Mouse (Mus musculus): ENCODE results near the gene H2-DMb1. TPM values are rescaled to one million over a fixed set of nuclear protein-coding genes. Genes with fewer than 3 reads are reported as not detected.
A peak's percentile ranks its signal among the peaks of the same experiment; 100 is the strongest.

H2-DMb1 gene
- polyA plus RNA-seq, 1 experiment from 2014 or later: 0.62 TPM

GRCm38 (mm10) chr17:34123111-34123510, 29.8 kb upstream of the H2-DMb1 start:
- H3K4me1 ChIP-seq (replicated peaks): peaks cover 59% of the 10 kb centered on the region
- peak overlapping the region; percentile 99 for H3K4me2 ChIP-seq
- DNase-seq (no peak), ATAC-seq (ENCODE audit: low read depth) (no peak)
- H3K27me3 ChIP-seq: peaks cover 3% of the 10 kb centered on the region
- no peaks in the 10 kb centered on the region for H3K9me3 ChIP-seq (replicated peaks)
- WGBS (ENCODE audit: insufficient replicate concordance): 0% methylated on average over 7 of the region's 7 CpGs
- H3K4me3 ChIP-seq (replicated peaks): peak overlapping the region; percentile 100
- H3K27ac ChIP-seq: peak overlapping the region; percentile 100
- peaks cover 14% of the 10 kb centered on the region for H3K36me3 ChIP-seq
- peak overlapping the region; percentile 98 for H3K9ac ChIP-seq

GRCm38 (mm10) chr17:34123518-34123917, 29.4 kb upstream of the H2-DMb1 start:
- Histone ChIP-seq H3K4me1 (replicated peaks) (peaks cover 63% of the 10 kb centered on the region), H3K4me2 (peak overlapping the region; percentile 99), H3K27ac (peak overlapping the region; percentile 100), H3K4me3 (replicated peaks) (peak overlapping the region; percentile 100), H3K9ac (peak overlapping the region; percentile 98), H3K9me3 (replicated peaks) (no peaks in the 10 kb centered on the region), H3K36me3 (peaks cover 10% of the 10 kb centered on the region), H3K27me3 (peaks cover 7% of the 10 kb centered on the region)
- 20% methylated on average over 2 of the region's 2 CpGs for WGBS (ENCODE audit: insufficient replicate concordance)
- DNase-seq (no peak), ATAC-seq (ENCODE audit: low read depth) (no peak)

GRCm38 (mm10) chr17:34124649-34125048, 28.2 kb upstream of the H2-DMb1 start:
- WGBS (ENCODE audit: insufficient replicate concordance): 30% methylated on average over 6 of the region's 6 CpGs
- Histone ChIP-seq H3K9ac (no peak overlapping the region), H3K27ac (no peak overlapping the region), H3K4me1 (replicated peaks) (peaks cover 74% of the 10 kb centered on the region), H3K4me3 (replicated peaks) (no peak overlapping the region; the same call in 1 of the 2 replicates), H3K9me3 (replicated peaks) (no peaks in the 10 kb centered on the region), H3K4me2 (peak overlapping the region; percentile 99; the same call in 1 of the 2 replicates), H3K27me3 (peaks cover 18% of the 10 kb centered on the region), H3K36me3 (peaks cover 4% of the 10 kb centered on the region; the same call in 1 of the 2 replicates)
- ATAC-seq (ENCODE audit: low read depth): no peak
- no peak for DNase-seq

DNA sequence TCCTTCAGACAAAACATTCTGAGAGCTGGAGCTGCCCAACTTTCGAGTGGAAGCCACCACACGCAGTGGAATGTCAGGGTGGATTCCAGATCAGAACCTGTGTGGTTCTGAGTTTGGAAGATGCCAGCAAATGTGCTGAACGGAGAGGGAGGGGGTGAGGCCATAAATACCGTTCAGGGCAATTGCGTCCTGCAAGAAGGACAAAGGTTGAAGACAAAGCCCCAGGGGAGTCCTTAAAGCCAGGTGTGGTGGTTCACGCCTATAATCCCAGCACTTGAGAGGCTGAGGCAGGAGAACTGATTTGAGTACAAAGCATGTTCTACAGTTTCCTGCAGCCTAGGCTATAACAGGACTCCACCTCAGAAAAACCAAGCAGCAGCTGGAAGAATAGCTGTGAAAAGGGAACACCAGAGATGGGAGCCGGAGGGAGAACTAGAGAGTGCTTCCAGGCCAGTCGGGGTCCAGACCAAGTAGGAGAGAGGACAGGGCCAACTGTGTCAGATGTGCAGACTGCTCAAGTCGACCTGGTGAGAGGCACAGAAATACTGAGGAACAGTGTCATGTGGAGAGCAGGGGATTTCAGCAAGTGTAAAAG, 25.9 kb upstream of the H2-DMb1 start:
- Histone ChIP-seq H3K4me2 (no peak overlapping the region), H3K9ac (no peak overlapping the region), H3K27me3 (peaks cover 33% of the 10 kb centered on the region), H3K9me3 (replicated peaks) (no peaks in the 10 kb centered on the region), H3K4me1 (replicated peaks) (peaks cover 66% of the 10 kb centered on the region), H3K27ac (no peak overlapping the region), H3K36me3 (peaks cover 4% of the 10 kb centered on the region; the same call in 1 of the 2 replicates), H3K4me3 (replicated peaks) (no peak overlapping the region)
- ATAC-seq (ENCODE audit: low read depth) (no peak), DNase-seq (no peak)
- WGBS (ENCODE audit: insufficient replicate concordance): 63% methylated on average over 9 of the region's 9 CpGs

DNA sequence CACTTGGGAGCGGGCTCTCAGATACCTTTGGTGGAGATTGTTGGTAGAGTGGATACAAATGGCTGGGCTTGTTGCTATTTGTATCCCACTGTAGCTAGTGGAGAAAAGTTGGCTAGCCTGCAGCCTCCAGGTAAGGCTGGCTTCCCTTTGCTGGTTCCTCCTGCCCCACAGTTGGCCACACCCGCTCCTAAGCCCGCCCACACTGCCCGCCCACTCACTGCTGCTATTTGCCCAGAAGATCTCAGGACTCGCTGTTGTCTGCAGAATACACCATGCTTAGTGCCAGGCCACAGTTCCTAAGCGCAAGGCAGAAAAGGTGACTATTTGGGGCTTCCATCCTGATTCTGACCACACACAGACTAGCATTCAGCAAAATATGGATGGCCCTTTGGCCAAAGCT, 25.4 kb upstream of the H2-DMb1 start:
- WGBS (ENCODE audit: insufficient replicate concordance): 12% methylated on average over 6 of the region's 6 CpGs
- no peak overlapping the region for H3K4me3 ChIP-seq (replicated peaks)
- peak; percentile 49 for ATAC-seq (ENCODE audit: low read depth)
- H3K4me2 ChIP-seq: no peak overlapping the region; the same call in 1 of the 2 replicates
- peaks cover 33% of the 10 kb centered on the region for H3K27me3 ChIP-seq
- peak; percentile 62 for DNase-seq
- H3K9me3 ChIP-seq (replicated peaks): no peaks in the 10 kb centered on the region
- H3K9ac ChIP-seq: no peak overlapping the region
- H3K36me3 ChIP-seq: peaks cover 4% of the 10 kb centered on the region; the same call in 1 of the 2 replicates
- peaks cover 66% of the 10 kb centered on the region for H3K4me1 ChIP-seq (replicated peaks)
- no peak overlapping the region for H3K27ac ChIP-seq

GRCm38 (mm10) chr17:34128264-34128937, 24.5 kb upstream of the H2-DMb1 start:
- H3K9ac ChIP-seq: peak overlapping the region; percentile 13; the same call in 1 of the 2 replicates
- H3K27me3 ChIP-seq: peaks cover 33% of the 10 kb centered on the region
- H3K36me3 ChIP-seq: peaks cover 4% of the 10 kb centered on the region; the same call in 1 of the 2 replicates
- peaks cover 57% of the 10 kb centered on the region for H3K4me1 ChIP-seq (replicated peaks)
- DNase-seq (no peak), ATAC-seq (ENCODE audit: low read depth) (no peak)
- 30% methylated on average over 13 of the region's 13 CpGs for WGBS (ENCODE audit: insufficient replicate concordance)
- no peaks in the 10 kb centered on the region for H3K9me3 ChIP-seq (replicated peaks)
- no peak overlapping the region for H3K27ac ChIP-seq
- H3K4me3 ChIP-seq (replicated peaks): no peak overlapping the region
- 0 out of 2 replicates have a peak overlapping the region, but pooled peaks have one; percentile 6 for H3K4me2 ChIP-seq

DNA sequence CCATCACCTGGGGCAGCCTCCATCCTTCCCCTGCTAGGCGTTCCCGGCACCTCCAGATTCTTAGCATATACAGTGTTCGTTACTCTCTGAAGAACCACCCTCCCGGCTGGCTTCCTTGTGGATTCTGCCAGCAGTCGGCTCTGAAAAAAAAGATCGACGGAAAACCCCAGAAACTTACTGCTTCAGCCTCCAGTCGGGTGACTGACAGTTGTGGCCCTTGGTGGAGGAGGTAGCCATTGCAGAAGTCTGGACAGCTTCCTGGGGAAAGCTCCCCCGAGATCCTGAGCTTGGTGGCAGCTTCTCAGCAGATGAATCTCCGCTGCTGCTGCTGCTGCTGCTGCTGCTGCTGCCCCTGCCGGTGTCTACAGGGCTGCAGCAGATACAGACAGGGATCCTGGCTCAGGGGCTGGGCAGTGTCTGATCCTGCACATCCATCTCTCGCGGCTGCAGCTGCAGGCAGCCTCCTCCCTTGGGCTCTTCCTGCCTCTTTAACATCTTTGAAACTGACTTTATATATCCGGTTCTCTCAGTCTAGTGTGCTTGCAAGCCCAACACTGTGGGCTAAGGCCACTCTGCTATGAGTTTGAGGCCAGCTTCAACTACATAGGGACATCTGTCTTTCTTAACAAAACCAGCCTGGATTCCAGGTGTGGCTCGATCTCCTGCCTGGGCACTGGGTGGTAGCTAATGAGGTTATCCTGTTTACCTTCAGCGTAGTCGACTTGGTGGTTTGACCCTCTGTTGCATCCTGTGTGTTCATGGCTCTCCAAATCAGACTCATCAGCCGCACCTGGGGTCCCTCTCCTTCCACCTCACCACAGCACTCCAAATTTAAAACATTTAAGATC, 23.7 kb upstream of the H2-DMb1 start:
- H3K4me3 ChIP-seq (replicated peaks): no peak overlapping the region
- no peak for DNase-seq
- peak overlapping the region; percentile 13; the same call in 1 of the 2 replicates for H3K9ac ChIP-seq
- H3K27me3 ChIP-seq: peaks cover 33% of the 10 kb centered on the region
- no peak overlapping the region for H3K27ac ChIP-seq
- no peak for ATAC-seq (ENCODE audit: low read depth)
- H3K36me3 ChIP-seq: peaks cover 4% of the 10 kb centered on the region; the same call in 1 of the 2 replicates
- no peaks in the 10 kb centered on the region for H3K9me3 ChIP-seq (replicated peaks)
- H3K4me2 ChIP-seq: 0 out of 2 replicates have a peak overlapping the region, but pooled peaks have one; percentile 6
- peaks cover 50% of the 10 kb centered on the region for H3K4me1 ChIP-seq (replicated peaks)
- WGBS (ENCODE audit: insufficient replicate concordance): 15% methylated on average over 18 of the region's 18 CpGs

- ATAC-seq (ENCODE audit: low read depth) (no peak), DNase-seq (no peak)
- no peaks in the 10 kb centered on the region for H3K9me3 ChIP-seq (replicated peaks)
- no peak overlapping the region for H3K9ac ChIP-seq
- no peak overlapping the region for H3K27ac ChIP-seq
- H3K4me3 ChIP-seq (replicated peaks): no peak overlapping the region
- WGBS (ENCODE audit: insufficient replicate concordance): 57% methylated on average over 19 of the region's 19 CpGs
- H3K4me1 ChIP-seq (replicated peaks): peaks cover 40% of the 10 kb centered on the region
- H3K27me3 ChIP-seq: peaks cover 33% of the 10 kb centered on the region
- H3K4me2 ChIP-seq: no peak overlapping the region
- peaks cover 4% of the 10 kb centered on the region; the same call in 1 of the 2 replicates for H3K36me3 ChIP-seq
These were observed 22.6 kb upstream of the H2-DMb1 start for GRCm38 (mm10) chr17:34130073-34130947.

DNA sequence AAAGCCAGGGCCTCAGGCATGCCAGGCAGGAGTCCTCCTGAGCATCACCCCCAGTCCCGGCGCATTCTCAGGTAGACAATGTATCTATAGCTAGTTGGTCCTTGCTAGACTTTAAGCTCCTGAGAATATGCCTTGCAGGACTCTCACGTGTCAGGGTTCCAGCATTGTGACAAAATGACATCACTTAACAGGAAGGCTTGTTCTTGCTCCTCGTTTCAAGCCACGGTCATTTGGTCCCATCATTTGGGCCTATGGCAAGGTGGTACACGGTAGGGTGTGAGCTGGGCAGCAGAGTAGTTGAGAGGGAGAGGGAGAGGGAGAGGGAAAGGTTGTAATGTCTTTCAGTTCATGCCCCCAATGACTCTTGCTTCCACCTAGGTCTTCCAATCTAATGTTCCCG, 21.0 kb upstream of the H2-DMb1 start:
- WGBS (ENCODE audit: insufficient replicate concordance): 72% methylated on average over 7 of the region's 7 CpGs
- ATAC-seq (ENCODE audit: low read depth): no peak
- no peak overlapping the region for H3K4me3 ChIP-seq (replicated peaks)
- peaks cover 36% of the 10 kb centered on the region for H3K4me1 ChIP-seq (replicated peaks)
- no peak for DNase-seq
- no peaks in the 10 kb centered on the region for H3K36me3 ChIP-seq
- H3K9me3 ChIP-seq (replicated peaks): no peaks in the 10 kb centered on the region
- no peak overlapping the region for H3K27ac ChIP-seq
- no peak overlapping the region for H3K4me2 ChIP-seq
- H3K27me3 ChIP-seq: peaks cover 45% of the 10 kb centered on the region
- H3K9ac ChIP-seq: no peak overlapping the region

DNA sequence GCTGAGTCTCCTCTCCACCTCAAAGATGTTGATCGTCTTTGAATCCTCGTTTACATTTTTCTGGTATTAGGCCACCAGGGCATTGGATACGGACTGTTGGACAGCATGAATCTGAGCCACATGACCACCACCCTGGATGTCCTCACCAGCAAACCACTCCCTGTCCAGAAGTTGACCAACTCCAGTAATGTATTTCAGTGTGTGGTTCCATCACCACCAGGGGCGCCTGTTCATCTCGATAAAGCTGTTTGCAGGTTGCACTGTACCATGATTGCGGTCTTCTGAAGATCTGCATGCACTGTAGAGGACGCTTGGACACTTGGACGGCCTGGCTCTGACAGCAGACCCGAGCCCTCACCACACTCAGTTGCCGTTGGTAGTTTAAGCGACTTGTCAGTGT, 19.6 kb upstream of the H2-DMb1 start:
- H3K4me2 ChIP-seq: no peak overlapping the region
- H3K9ac ChIP-seq: no peak overlapping the region
- DNase-seq (no peak), ATAC-seq (ENCODE audit: low read depth) (no peak)
- peaks cover 23% of the 10 kb centered on the region for H3K4me1 ChIP-seq (replicated peaks)
- H3K36me3 ChIP-seq: no peaks in the 10 kb centered on the region
- no peak overlapping the region for H3K4me3 ChIP-seq (replicated peaks)
- WGBS (ENCODE audit: insufficient replicate concordance): 60% methylated on average over 11 of the region's 11 CpGs
- no peaks in the 10 kb centered on the region for H3K9me3 ChIP-seq (replicated peaks)
- no peak overlapping the region for H3K27ac ChIP-seq
- H3K27me3 ChIP-seq: peaks cover 54% of the 10 kb centered on the region
